Mouse (Mus musculus): Measurements from ENCODE around the gene Krt39. TPM values are rescaled to one million over a fixed set of nuclear protein-coding genes. Genes with fewer than 3 reads are reported as not detected.

Gene Krt39
- polyA plus RNA-seq, 1 experiment from 2014 or later: not detected

- Histone ChIP-seq H3K4me3 (ENCODE audit: low read depth, low read length) (no peak overlapping the region), H3K27ac (ENCODE audit: low read depth, low read length) (no peak overlapping the region), H3K27me3 (ENCODE audit: control insufficient read depth, insufficient read depth, low read length) (no peaks in the 10 kb centered on the region), H3K4me2 (no peak overlapping the region), H3K36me3 (ENCODE audit: control insufficient read depth, insufficient read depth, low read length) (no peaks in the 10 kb centered on the region), H3K4me1 (ENCODE audit: control insufficient read depth, insufficient read depth, low read length) (no peaks in the 10 kb centered on the region), H3K9me3 (replicated peaks; ENCODE audit: control insufficient read depth, low read length) (no peaks in the 10 kb centered on the region), H3K9ac (ENCODE audit: low read depth, low read length) (no peak overlapping the region)
- ATAC-seq (replicated peaks; ENCODE audit: insufficient number of reproducible peaks, low FRiP score, low TSS enrichment): no peak
Observed at GRCm38 (mm10) chr11:99547892-99548291, 26.8 kb upstream of the Krt39 start.

DNA sequence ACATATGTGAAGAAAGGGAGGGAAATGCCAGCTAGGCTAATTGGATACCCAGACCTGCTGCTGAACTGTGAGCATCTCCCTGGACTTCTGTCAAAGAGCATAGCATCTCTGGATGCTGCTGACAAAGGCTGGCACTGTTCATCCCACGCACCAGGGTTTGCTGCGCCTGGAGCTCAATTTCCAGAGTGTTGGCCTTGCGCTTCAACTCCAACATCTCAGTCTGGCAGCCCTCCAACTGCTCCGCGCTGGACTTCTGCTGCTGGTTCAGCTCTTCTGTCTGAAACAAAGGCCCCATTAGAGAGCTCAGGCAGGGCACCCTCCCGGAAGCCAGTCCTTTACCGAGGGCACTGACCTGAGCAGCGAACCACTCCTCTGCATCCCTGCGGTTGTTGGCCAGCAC is 18.6 kb upstream of the Krt39 start:
- H3K27ac ChIP-seq (ENCODE audit: low read depth, low read length): no peak overlapping the region
- H3K27me3 ChIP-seq (ENCODE audit: control insufficient read depth, insufficient read depth, low read length): no peaks in the 10 kb centered on the region
- no peaks in the 10 kb centered on the region for H3K36me3 ChIP-seq (ENCODE audit: control insufficient read depth, insufficient read depth, low read length)
- no peaks in the 10 kb centered on the region for H3K4me1 ChIP-seq (ENCODE audit: control insufficient read depth, insufficient read depth, low read length)
- H3K4me2 ChIP-seq: no peak overlapping the region
- ATAC-seq (replicated peaks; ENCODE audit: insufficient number of reproducible peaks, low FRiP score, low TSS enrichment): no peak
- H3K9me3 ChIP-seq (replicated peaks; ENCODE audit: control insufficient read depth, low read length): no peaks in the 10 kb centered on the region
- H3K4me3 ChIP-seq (ENCODE audit: low read depth, low read length): no peak overlapping the region
- WGBS (ENCODE audit: insufficient replicate concordance): 69% methylated on average over 9 of the region's 9 CpGs
- H3K9ac ChIP-seq (ENCODE audit: low read depth, low read length): no peak overlapping the region

DNA sequence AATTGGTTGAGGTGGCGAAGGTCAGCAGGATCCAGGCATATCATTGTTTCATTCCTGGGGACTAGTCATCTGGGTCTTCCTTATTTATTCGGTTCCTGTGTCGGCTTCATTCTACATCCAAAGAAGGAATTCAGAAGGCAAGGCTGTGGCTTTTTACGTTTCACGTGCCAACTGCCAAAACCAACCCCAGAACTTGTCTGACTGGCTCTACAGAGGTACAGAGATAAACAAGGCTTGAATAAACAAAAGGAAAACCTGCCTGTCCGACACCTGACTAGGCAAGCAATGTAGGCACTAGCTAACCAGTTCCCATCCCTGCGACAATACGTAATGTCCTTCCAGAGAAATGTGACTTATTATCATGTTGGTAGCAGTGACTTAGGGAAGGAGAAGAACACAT is 7.0 kb downstream of the Krt39 start:
- Histone ChIP-seq H3K4me1 (ENCODE audit: control insufficient read depth, insufficient read depth, low read length) (no peaks in the 10 kb centered on the region), H3K9me3 (replicated peaks; ENCODE audit: control insufficient read depth, low read length) (no peaks in the 10 kb centered on the region), H3K36me3 (ENCODE audit: control insufficient read depth, insufficient read depth, low read length) (no peaks in the 10 kb centered on the region), H3K4me3 (ENCODE audit: low read depth, low read length) (no peak overlapping the region), H3K9ac (ENCODE audit: low read depth, low read length) (no peak overlapping the region), H3K27ac (ENCODE audit: low read depth, low read length) (no peak overlapping the region), H3K4me2 (no peak overlapping the region), H3K27me3 (ENCODE audit: control insufficient read depth, insufficient read depth, low read length) (no peaks in the 10 kb centered on the region)
- no peak for ATAC-seq (replicated peaks; ENCODE audit: insufficient number of reproducible peaks, low FRiP score, low TSS enrichment)
- WGBS (ENCODE audit: insufficient replicate concordance): 79% methylated on average over 8 of the region's 8 CpGs

DNA sequence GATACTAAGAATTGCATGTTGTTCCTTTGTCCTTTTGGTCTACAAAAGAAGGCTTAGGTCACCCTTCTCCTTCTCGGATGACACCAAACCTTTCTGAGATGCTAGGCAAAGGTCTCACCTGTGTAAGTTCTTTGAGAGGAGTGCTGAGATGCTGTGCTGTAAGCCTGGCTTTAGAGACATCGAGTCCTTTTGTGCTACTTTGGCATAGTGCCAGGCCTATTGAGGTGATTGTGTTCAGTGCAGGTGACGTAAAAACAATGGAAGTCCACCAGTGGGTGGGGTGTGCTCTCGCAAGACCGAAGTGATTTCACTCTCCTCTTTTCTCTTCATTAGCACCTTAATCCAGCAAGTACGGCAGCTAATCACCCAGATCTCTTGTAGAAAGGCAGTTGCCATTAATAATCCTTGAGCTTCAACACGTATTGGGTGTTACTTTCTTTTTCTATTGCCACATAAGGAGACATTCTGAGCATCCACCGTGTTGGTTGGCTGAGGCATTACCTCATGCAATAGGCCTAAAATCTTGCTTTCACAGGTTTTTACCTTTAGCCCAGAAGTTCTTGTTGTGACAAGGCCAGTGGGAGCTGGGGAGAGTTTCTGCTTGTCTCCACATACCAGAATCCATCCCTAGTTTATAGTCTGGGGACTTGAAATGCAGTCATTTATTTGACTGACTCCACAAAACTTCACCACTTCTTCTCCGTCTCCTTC is 20.9 kb downstream of the Krt39 start:
- Histone ChIP-seq H3K27ac (ENCODE audit: low read depth, low read length) (no peak overlapping the region), H3K9me3 (replicated peaks; ENCODE audit: control insufficient read depth, low read length) (no peaks in the 10 kb centered on the region), H3K27me3 (ENCODE audit: control insufficient read depth, insufficient read depth, low read length) (no peaks in the 10 kb centered on the region), H3K4me1 (ENCODE audit: control insufficient read depth, insufficient read depth, low read length) (no peaks in the 10 kb centered on the region), H3K36me3 (ENCODE audit: control insufficient read depth, insufficient read depth, low read length) (no peaks in the 10 kb centered on the region), H3K9ac (ENCODE audit: low read depth, low read length) (no peak overlapping the region), H3K4me2 (no peak overlapping the region), H3K4me3 (ENCODE audit: low read depth, low read length) (no peak overlapping the region)
- no peak for ATAC-seq (replicated peaks; ENCODE audit: insufficient number of reproducible peaks, low FRiP score, low TSS enrichment)
- 80% methylated on average over 9 of the region's 9 CpGs for WGBS (ENCODE audit: insufficient replicate concordance)

DNA sequence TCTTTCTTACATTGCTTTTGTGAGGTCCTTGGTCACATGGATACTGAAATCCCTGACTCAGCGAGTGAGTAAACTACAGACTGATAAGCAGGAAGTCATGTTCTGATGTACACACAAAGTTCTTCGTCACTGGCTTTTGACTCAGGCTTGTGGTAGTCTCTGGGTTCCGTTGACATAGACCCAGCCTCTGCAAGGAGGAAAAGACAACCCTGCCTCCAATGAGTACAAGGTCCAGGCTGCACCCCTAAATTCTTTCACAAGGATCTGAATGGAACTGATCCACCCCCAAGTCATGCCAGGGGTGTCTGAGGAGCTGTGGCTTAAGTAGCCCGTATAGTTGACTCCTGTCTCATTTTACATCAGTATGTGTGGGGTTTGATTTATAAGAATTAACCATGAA is 24.7 kb downstream of the Krt39 start:
- Histone ChIP-seq H3K4me1 (ENCODE audit: control insufficient read depth, insufficient read depth, low read length) (no peaks in the 10 kb centered on the region), H3K27ac (ENCODE audit: low read depth, low read length) (no peak overlapping the region), H3K27me3 (ENCODE audit: control insufficient read depth, insufficient read depth, low read length) (no peaks in the 10 kb centered on the region), H3K4me3 (ENCODE audit: low read depth, low read length) (no peak overlapping the region), H3K9ac (ENCODE audit: low read depth, low read length) (no peak overlapping the region), H3K9me3 (replicated peaks; ENCODE audit: control insufficient read depth, low read length) (no peaks in the 10 kb centered on the region), H3K4me2 (no peak overlapping the region), H3K36me3 (ENCODE audit: control insufficient read depth, insufficient read depth, low read length) (no peaks in the 10 kb centered on the region)
- 73% methylated on average over 4 of the region's 4 CpGs for WGBS (ENCODE audit: insufficient replicate concordance)
- no peak for ATAC-seq (replicated peaks; ENCODE audit: insufficient number of reproducible peaks, low FRiP score, low TSS enrichment)

DNA sequence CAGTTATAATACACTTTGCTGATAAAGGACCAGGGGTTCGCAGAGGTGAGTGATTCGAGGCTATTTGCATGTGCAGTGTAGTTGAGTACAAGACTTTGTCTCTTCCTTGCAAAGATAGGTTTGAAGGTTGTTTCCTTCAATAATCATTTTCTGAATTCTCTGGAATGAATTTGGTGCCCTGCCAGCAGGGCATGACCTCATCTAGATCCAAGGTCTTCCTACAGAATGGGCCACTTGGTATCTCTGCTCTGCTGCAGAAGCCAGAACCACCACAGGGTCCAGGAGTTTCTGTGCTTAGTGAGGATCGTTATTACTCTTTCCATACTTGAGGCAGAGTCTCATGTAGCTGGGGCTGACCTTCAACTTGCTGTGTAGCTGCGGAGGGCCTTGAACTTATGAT is 26.4 kb downstream of the Krt39 start:
- Histone ChIP-seq H3K36me3 (ENCODE audit: control insufficient read depth, insufficient read depth, low read length) (no peaks in the 10 kb centered on the region), H3K9me3 (replicated peaks; ENCODE audit: control insufficient read depth, low read length) (no peaks in the 10 kb centered on the region), H3K4me1 (ENCODE audit: control insufficient read depth, insufficient read depth, low read length) (no peaks in the 10 kb centered on the region), H3K4me2 (no peak overlapping the region), H3K27ac (ENCODE audit: low read depth, low read length) (no peak overlapping the region), H3K4me3 (ENCODE audit: low read depth, low read length) (no peak overlapping the region), H3K9ac (ENCODE audit: low read depth, low read length) (no peak overlapping the region), H3K27me3 (ENCODE audit: control insufficient read depth, insufficient read depth, low read length) (no peaks in the 10 kb centered on the region)
- WGBS (ENCODE audit: insufficient replicate concordance): 83% methylated on average over 4 of the region's 4 CpGs
- ATAC-seq (replicated peaks; ENCODE audit: insufficient number of reproducible peaks, low FRiP score, low TSS enrichment): no peak

- Histone ChIP-seq H3K27ac (ENCODE audit: low read depth, low read length) (no peak overlapping the region), H3K36me3 (ENCODE audit: control insufficient read depth, insufficient read depth, low read length) (no peaks in the 10 kb centered on the region), H3K4me1 (ENCODE audit: control insufficient read depth, insufficient read depth, low read length) (no peaks in the 10 kb centered on the region), H3K4me2 (no peak overlapping the region), H3K9ac (ENCODE audit: low read depth, low read length) (no peak overlapping the region), H3K4me3 (ENCODE audit: low read depth, low read length) (no peak overlapping the region), H3K9me3 (replicated peaks; ENCODE audit: control insufficient read depth, low read length) (no peaks in the 10 kb centered on the region), H3K27me3 (ENCODE audit: control insufficient read depth, insufficient read depth, low read length) (no peaks in the 10 kb centered on the region)
- 50% methylated on average over 5 of the region's 5 CpGs for WGBS (ENCODE audit: insufficient replicate concordance)
- ATAC-seq (replicated peaks; ENCODE audit: insufficient number of reproducible peaks, low FRiP score, low TSS enrichment): no peak
Observed at GRCm38 (mm10) chr11:99493574-99493850, 27.6 kb downstream of the Krt39 start.

DNA sequence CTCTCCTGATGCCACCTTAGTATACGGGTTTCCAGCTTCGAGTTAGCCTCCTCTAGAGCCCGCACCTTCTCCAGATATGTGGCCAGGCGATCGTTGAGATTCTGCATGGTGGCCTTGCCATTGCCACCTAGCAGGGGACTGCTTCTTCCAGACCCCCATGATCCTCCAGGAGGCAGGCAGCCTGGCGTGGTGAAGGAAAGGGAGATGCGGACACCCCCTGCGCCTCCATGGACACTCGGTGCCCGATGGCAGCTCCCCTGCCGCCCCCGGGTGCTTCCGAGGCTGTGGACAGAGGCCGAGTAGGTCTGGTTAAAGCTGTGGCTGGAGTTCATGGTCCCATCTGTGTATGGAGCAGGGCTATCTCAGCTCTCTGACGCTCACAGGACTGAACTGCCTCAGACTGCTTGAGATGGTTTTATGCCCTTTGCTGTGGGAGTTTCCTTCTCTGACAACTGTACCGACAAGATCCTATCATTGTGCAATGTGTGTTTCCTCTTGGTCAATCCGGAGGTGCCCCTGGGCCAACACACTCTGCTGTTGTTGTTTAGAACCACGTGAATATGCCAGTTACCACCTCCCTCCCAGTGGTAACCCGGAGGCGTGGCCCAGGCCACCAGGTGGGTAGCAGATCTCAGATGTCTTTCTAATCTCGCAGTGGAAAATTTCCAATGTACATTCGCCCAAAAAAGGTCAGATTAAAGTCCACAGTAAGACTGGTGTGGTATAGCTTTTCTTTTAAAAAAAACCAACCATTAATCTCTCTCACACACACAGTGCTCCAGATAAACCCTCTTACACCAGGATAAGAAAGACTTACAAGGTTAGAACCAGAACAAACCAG is 28.2 kb downstream of the Krt39 start, which contains the start of gene Krt23:
Krt23 (minus strand) TSS at position 405 of the 841 bp plus-strand sequence.
- no peak for ATAC-seq (replicated peaks; ENCODE audit: insufficient number of reproducible peaks, low FRiP score, low TSS enrichment)
- no peak within 1 kb of the TSS for H3K4me3 ChIP-seq (ENCODE audit: low read depth, low read length)
- H3K4me1 ChIP-seq (ENCODE audit: control insufficient read depth, insufficient read depth, low read length): no peaks in the 10 kb centered on the region
- no peaks in the 10 kb centered on the region for H3K9me3 ChIP-seq (replicated peaks; ENCODE audit: control insufficient read depth, low read length)
- H3K9ac ChIP-seq (ENCODE audit: low read depth, low read length): no peak within 1 kb of the TSS
- H3K36me3 ChIP-seq (ENCODE audit: control insufficient read depth, insufficient read depth, low read length): no peaks in the 10 kb centered on the region
- H3K4me2 ChIP-seq: no peak within 1 kb of the TSS
- no peak within 1 kb of the TSS for H3K27ac ChIP-seq (ENCODE audit: low read depth, low read length)
- 74% methylated on average over 22 of the region's 22 CpGs for WGBS (ENCODE audit: insufficient replicate concordance)
- no peaks in the 10 kb centered on the region for H3K27me3 ChIP-seq (ENCODE audit: control insufficient read depth, insufficient read depth, low read length)

DNA sequence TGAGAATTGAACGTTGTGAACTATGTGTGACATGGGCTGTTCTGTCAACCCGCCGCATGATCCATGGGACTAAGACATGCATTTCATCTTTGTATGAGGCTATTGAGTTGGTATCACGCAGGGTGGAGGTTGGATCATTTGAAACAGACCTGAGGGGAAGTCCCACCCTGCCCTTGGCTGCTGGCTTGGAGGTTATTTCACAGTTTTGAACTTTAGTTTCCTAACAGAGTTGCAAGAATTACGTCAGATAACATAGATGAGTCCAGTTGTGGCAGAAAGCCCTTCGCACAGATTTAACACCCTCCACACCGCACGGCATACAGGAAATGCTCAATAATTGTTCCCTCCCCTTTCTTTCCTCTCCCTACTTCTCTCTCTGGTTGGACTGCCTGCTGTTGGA is 30.1 kb downstream of the Krt39 start:
- no peaks in the 10 kb centered on the region for H3K4me1 ChIP-seq (ENCODE audit: control insufficient read depth, insufficient read depth, low read length)
- no peaks in the 10 kb centered on the region for H3K36me3 ChIP-seq (ENCODE audit: control insufficient read depth, insufficient read depth, low read length)
- H3K27me3 ChIP-seq (ENCODE audit: control insufficient read depth, insufficient read depth, low read length): no peaks in the 10 kb centered on the region
- H3K27ac ChIP-seq (ENCODE audit: low read depth, low read length): no peak overlapping the region
- H3K9me3 ChIP-seq (replicated peaks; ENCODE audit: control insufficient read depth, low read length): no peaks in the 10 kb centered on the region
- H3K4me2 ChIP-seq: no peak overlapping the region
- no peak overlapping the region for H3K9ac ChIP-seq (ENCODE audit: low read depth, low read length)
- H3K4me3 ChIP-seq (ENCODE audit: low read depth, low read length): no peak overlapping the region
- ATAC-seq (replicated peaks; ENCODE audit: insufficient number of reproducible peaks, low FRiP score, low TSS enrichment): no peak
- 77% methylated on average over 8 of the region's 8 CpGs for WGBS (ENCODE audit: insufficient replicate concordance)
